Mouse (Mus musculus) hindbrain, embryonic 11.5 days (tissue): ENCODE results near the gene Pla2g2c. TPM values are rescaled to one million over a fixed set of nuclear protein-coding genes. Genes with fewer than 3 reads are reported as not detected.
A peak's percentile ranks its signal among the peaks of the same experiment; 100 is the strongest.

Experiments used
- ATAC-seq: fragments of 200-750 bp; cut with Nextera tagmentation; 2 replicates; pipeline ENCODE4 v1.8.0; 2017; ENCODE audit warnings: mild to moderate bottlenecking, moderate TSS enrichment, moderate library complexity; ENCODE audit not compliant: low FRiP score
- DNase-seq: peaks from one replicate; pipeline ENCODE4 v3.0.0-alpha.2; 2015; ENCODE audit warnings: low spot score
- H3K27ac ChIP-seq: fragments of 300-500 bp; sonication (generic); 2 replicates; pipeline ENCODE4 v1.5.1; 2014; ENCODE audit warnings: mild to moderate bottlenecking, low read depth, low read length
- H3K27me3 ChIP-seq: fragments of 300-500 bp; sonication (generic); 2 replicates; pipeline ENCODE4 v1.6.1; 2014; ENCODE audit warnings: mild to moderate bottlenecking, low read length, moderate library complexity, mixed read lengths; ENCODE audit not compliant: control insufficient read depth, insufficient read depth
- H3K36me3 ChIP-seq: fragments of 300-500 bp; sonication (generic); 2 replicates; pipeline ENCODE4 v1.6.1; 2014; ENCODE audit warnings: mild to moderate bottlenecking, low read length, moderate library complexity, mixed read lengths; ENCODE audit not compliant: control insufficient read depth, insufficient read depth
- H3K4me1 ChIP-seq: fragments of 300-500 bp; sonication (generic); replicated peaks from 2 replicates; pipeline ENCODE4 v1.6.1; 2014; ENCODE audit warnings: low read length, mixed read lengths; ENCODE audit not compliant: control insufficient read depth, insufficient read depth
- H3K4me2 ChIP-seq: fragments of 300-500 bp; sonication (generic); replicated peaks from 2 replicates; pipeline ENCODE4 v1.6.1; 2014; ENCODE audit warnings: mild to moderate bottlenecking, low read depth, low read length
- H3K4me3 ChIP-seq: fragments of 300-500 bp; sonication (generic); 2 replicates; pipeline ENCODE4 v1.5.1; 2014; ENCODE audit warnings: low read depth, low read length
- H3K9ac ChIP-seq: fragments of 300-500 bp; sonication (generic); 2 replicates; pipeline ENCODE4 v1.6.1; 2014; ENCODE audit warnings: low read depth, low read length
- H3K9me3 ChIP-seq: fragments of 300-500 bp; sonication (generic); 2 replicates; pipeline ENCODE4 v1.6.1; 2016; ENCODE audit warnings: low read length; ENCODE audit not compliant: control insufficient read depth
- WGBS: fragments of 180-500 bp; shearing (Covaris S2); extraction: QIAGEN DNeasy Blood & Tissue Kit; methylation state at CpG from one replicate; pipeline ENCODE4 v1.1.7; 2014; 5-methylcytosine and 5-hydroxymethylcytosine counted together
- polyA plus RNA-seq: library from polyadenylated mRNA; unstranded; fragments of >200 nt; fragmentation: Nextera tagmentation; extraction: Ambion mirVana; gene quantifications from 2 replicates; pipeline ENCODE4 v1.2.1, GENCODE M21; 2014

Pla2g2c gene
- polyA plus RNA-seq, 1 experiment from 2014 or later = 0.48 TPM

DNA sequence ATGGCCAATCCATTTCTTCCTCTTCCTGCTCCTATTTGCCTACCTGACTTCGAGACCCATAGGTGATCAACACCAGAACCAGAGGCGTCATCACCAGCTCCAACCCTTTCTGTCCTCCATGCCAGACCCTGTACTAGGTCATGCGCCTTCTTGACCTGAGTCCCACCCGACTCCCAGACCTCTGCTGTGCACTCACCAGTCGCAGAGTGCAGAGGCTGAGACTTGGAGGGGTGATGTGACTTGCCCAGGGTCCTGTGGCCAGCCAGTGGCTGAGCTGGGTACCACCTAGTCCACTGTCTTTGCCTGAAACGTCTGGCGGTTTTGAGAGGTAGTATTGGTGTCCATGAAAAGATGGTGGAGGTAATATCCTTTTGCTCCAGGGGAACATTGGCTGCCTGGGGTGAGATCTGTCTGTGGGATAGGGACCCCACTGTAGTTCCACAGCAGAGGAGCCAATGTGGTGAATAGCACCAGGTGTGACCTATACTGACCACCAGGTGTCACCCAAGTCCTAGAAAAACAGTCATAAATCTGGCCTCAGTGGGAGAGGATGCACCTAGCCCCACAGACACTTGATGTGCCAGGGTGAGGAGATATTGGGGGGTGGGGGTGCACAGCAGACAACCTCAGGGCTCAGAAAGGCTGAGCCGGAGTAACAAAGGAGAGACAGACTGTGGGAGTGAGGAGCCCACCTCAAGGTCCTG, 23.9 kb downstream of the Pla2g2c start:
- 60% methylated on average over 8 of the region's 8 CpGs for WGBS
- H3K9ac ChIP-seq = no peak overlapping the region
- no peak overlapping the region for H3K27ac ChIP-seq
- DNase-seq = peak; percentile 65
- no peak overlapping the region for H3K4me2 ChIP-seq
- no peaks in the 10 kb centered on the region for H3K4me1 ChIP-seq
- ATAC-seq = peak; percentile 54; the same call in 1 of the 2 replicates
- H3K27me3 ChIP-seq = no peaks in the 10 kb centered on the region
- H3K4me3 ChIP-seq = no peak overlapping the region
- no peaks in the 10 kb centered on the region for H3K36me3 ChIP-seq
- H3K9me3 ChIP-seq = no peaks in the 10 kb centered on the region

DNA sequence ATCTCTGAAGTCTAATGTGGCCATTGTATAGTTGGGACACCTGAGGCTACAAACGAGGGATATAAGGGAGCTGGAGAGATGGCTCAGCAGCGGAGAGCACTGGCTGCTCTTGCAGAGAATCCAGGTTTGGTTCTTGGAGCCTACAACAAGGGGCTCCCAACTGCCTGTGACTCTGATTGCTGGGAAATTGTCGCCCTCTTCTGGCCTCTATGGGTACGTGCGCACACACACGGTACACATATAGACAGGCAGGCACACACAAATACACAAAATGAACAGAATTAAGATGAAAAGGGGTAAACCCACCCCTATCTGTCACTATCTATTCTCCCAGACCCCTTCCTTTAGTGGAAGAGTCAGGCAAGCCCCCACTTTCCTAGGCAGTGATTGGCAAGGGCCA, 28.0 kb downstream of the Pla2g2c start:
- H3K9me3 ChIP-seq = no peaks in the 10 kb centered on the region
- WGBS = 90% methylated on average over 6 of the region's 6 CpGs
- DNase-seq = no peak
- H3K27ac ChIP-seq = no peak overlapping the region
- no peak overlapping the region for H3K4me3 ChIP-seq
- H3K36me3 ChIP-seq = no peaks in the 10 kb centered on the region
- no peak overlapping the region for H3K9ac ChIP-seq
- ATAC-seq = no peak
- no peaks in the 10 kb centered on the region for H3K27me3 ChIP-seq
- H3K4me1 ChIP-seq = no peaks in the 10 kb centered on the region; the same call in 1 of the 2 replicates
- no peak overlapping the region for H3K4me2 ChIP-seq

DNA sequence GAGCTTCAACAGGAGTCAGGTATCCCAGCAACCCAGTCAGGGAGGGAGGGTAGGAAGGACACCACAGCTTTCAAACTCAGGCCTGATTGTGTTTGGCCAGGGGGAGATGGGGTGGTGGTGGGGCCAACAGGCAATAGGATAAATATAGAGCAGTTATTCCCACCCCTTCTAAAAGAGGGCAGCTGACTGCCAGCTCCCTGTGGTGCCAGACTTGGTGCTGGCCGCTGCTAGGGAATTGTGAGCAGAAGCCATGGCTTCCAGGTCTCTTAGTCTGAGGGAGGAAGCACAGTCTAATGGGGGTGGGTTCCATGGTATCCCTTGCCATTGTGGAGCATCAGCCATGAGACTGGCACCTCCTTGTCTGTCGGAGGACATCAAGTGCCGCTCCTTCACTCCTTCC, 29.0 kb downstream of the Pla2g2c start:
- ATAC-seq = no peak
- H3K4me3 ChIP-seq = no peak overlapping the region
- 74% methylated on average over 3 of the region's 3 CpGs for WGBS
- no peak for DNase-seq
- no peaks in the 10 kb centered on the region; the same call in 1 of the 2 replicates for H3K4me1 ChIP-seq
- no peak overlapping the region for H3K9ac ChIP-seq
- no peak overlapping the region for H3K27ac ChIP-seq
- H3K4me2 ChIP-seq = no peak overlapping the region
- H3K36me3 ChIP-seq = no peaks in the 10 kb centered on the region
- H3K9me3 ChIP-seq = no peaks in the 10 kb centered on the region
- no peaks in the 10 kb centered on the region for H3K27me3 ChIP-seq

DNA sequence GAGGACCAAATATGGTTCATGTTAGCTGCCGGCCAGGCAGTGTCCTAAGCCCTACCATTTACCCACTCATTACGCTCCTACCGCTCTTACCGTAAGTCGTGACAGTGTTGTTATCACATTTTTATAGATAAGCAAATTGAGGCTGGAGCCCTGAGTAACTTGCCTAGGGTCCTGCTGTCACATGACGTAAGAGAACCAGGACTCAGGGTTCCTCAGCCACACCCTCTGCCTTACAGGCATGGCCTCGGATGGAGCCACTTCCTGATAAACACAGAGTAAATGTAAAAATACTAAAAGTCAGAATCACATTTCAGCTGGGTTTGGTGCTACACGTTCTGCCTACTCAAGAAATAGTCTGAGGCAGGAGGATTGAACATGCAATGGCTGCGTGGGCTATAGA, 29.8 kb downstream of the Pla2g2c start:
- Histone ChIP-seq H3K36me3 (no peaks in the 10 kb centered on the region), H3K4me2 (no peak overlapping the region), H3K27ac (no peak overlapping the region), H3K9ac (no peak overlapping the region), H3K4me1 (no peaks in the 10 kb centered on the region; the same call in 1 of the 2 replicates), H3K27me3 (no peaks in the 10 kb centered on the region), H3K4me3 (no peak overlapping the region), H3K9me3 (no peaks in the 10 kb centered on the region)
- no peak for DNase-seq
- ATAC-seq = no peak
- 88% methylated on average over 9 of the region's 9 CpGs for WGBS

DNA sequence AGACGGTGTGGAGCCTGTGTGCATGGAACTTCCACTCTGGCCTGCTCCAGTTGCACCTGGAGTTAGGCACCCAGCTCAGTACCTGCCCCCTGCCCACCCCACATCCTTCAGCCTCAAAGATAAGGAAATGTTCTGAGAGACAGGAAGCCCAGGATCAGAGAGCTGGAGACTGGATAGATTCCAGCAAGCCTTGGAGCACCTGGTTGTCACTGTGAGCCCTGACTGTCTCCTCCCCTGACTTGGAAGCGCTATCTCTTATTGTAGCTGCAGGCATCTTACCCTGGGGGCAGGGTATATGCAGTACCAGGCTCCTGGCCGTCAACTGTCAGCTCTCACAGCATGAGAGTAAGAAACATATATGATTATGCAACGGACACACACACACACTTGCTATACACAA, 30.8 kb downstream of the Pla2g2c start:
- H3K9me3 ChIP-seq = no peaks in the 10 kb centered on the region
- no peaks in the 10 kb centered on the region for H3K27me3 ChIP-seq
- no peak overlapping the region for H3K27ac ChIP-seq
- WGBS = 81% methylated on average over 4 of the region's 4 CpGs
- no peaks in the 10 kb centered on the region; the same call in 1 of the 2 replicates for H3K4me1 ChIP-seq
- no peak overlapping the region for H3K9ac ChIP-seq
- ATAC-seq (no peak), DNase-seq (no peak)
- H3K4me2 ChIP-seq = no peak overlapping the region
- H3K4me3 ChIP-seq = no peak overlapping the region
- H3K36me3 ChIP-seq = no peaks in the 10 kb centered on the region

DNA sequence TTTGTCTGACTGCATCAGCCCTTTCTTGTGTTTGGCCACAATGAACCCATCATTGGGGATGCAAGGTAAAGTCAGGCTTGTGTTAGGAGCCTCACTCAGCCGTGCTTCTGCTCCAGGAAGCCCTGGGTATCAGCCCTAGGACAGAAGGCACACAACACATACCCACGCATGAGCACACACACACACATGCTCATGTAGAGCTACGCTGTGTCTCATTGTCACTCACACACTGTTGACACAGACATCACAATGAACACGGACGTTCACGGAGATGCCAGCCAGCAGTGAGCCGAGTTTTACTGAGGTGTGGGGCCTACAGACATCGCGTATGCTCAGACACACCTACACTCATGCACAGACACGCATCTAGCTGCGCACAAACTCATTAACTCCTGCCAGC, 31.4 kb downstream of the Pla2g2c start:
- no peak for ATAC-seq
- Histone ChIP-seq H3K4me3 (no peak overlapping the region), H3K9ac (no peak overlapping the region), H3K9me3 (no peaks in the 10 kb centered on the region), H3K27me3 (no peaks in the 10 kb centered on the region), H3K4me2 (no peak overlapping the region), H3K4me1 (no peaks in the 10 kb centered on the region; the same call in 1 of the 2 replicates), H3K27ac (no peak overlapping the region), H3K36me3 (no peaks in the 10 kb centered on the region)
- WGBS = 83% methylated on average over 11 of the region's 11 CpGs
- no peak for DNase-seq

DNA sequence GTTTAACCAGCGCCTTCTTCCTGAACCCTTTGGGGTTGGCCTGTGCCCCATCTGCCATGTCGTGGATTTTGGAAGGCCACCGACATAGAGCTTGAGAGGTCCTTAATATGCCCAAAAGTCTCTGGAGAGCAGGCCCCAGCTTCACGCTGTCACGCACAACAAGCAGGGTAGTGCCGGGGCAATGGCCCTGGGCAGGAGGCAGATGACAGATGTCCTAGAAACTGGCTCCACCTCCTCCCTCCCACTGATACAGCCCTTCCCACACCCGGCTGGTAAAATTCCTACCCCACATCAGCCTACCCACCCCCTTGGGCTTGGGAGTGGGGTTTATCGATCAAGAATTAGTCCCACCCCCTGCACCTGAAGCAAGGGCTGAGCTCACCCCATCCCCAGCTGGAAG, 32.8 kb downstream of the Pla2g2c start, which contains the start of gene Pla2g2f:
TSS of gene Pla2g2f (minus strand) at position 211 of the 400 bp plus-strand sequence.
- Histone ChIP-seq H3K4me1 (no peaks in the 10 kb centered on the region; the same call in 1 of the 2 replicates), H3K27me3 (no peaks in the 10 kb centered on the region), H3K9ac (no peak within 1 kb of the TSS), H3K9me3 (no peaks in the 10 kb centered on the region), H3K27ac (no peak within 1 kb of the TSS), H3K4me3 (no peak within 1 kb of the TSS), H3K36me3 (no peaks in the 10 kb centered on the region), H3K4me2 (no peak within 1 kb of the TSS)
- no peak for DNase-seq
- no peak for ATAC-seq
- WGBS = 45% methylated on average over 8 of the region's 8 CpGs

DNA sequence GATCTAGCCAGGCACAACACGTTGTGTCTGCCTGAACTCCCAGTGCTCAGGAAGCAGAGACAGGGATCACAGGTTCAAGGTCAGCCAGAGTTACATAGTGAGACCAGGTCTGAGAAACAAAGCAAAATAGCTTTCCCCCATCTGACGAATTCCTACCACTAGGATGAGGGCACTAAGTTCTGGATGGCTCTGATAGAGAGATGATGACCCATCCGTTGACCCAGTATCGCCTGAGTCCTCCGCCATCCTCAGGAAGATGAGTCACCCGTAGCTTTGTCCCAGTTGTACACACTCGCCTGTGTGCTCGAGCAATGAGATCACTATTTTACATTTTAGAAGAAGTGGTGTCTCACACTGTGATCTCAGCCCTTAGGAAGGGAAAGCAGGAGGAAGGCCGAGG, 37.7 kb downstream of the Pla2g2c start:
- ATAC-seq = no peak
- no peaks in the 10 kb centered on the region for H3K4me1 ChIP-seq
- no peak overlapping the region for H3K27ac ChIP-seq
- H3K36me3 ChIP-seq = no peaks in the 10 kb centered on the region
- no peak overlapping the region for H3K9ac ChIP-seq
- no peak overlapping the region for H3K4me2 ChIP-seq
- no peak for DNase-seq
- H3K9me3 ChIP-seq = no peaks in the 10 kb centered on the region
- 81% methylated on average over 9 of the region's 9 CpGs for WGBS
- no peaks in the 10 kb centered on the region for H3K27me3 ChIP-seq
- H3K4me3 ChIP-seq = no peak overlapping the region

DNA sequence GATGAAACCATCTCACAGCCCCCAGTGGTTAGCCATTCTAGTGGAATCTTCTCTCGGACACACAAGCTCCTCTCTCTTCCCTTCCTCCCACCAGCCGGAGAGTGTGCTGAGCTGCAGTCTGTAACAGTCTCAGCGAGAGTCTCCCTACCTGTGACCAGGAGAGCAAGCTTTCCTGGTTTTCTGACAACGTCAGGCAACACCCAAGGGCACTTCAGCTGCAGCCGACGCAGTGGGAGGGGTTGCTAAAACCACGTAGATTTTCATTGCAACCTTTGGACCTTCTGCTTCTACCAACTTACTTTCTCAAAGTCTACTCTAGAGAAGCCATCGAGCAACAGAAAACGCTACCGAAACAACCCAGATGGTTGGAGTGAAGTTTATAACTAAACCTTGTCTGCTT, 47.4 kb downstream of the Pla2g2c start:
- ATAC-seq (no peak), DNase-seq (no peak)
- Histone ChIP-seq H3K4me1 (no peaks in the 10 kb centered on the region), H3K9me3 (no peaks in the 10 kb centered on the region), H3K4me2 (no peak overlapping the region), H3K4me3 (no peak overlapping the region), H3K27me3 (no peaks in the 10 kb centered on the region), H3K27ac (no peak overlapping the region), H3K9ac (no peak overlapping the region), H3K36me3 (no peaks in the 10 kb centered on the region)
- 88% methylated on average over 10 of the region's 10 CpGs for WGBS
